Mouse (Mus musculus) heart, postnatal 0 days (tissue): ENCODE results near the gene Pou6f1.

Experiments
- CTCF ChIP-seq: IDR thresholded peaks from 2 replicates; pipeline ENCODE4 v1.5.1; 2016; ENCODE audit warnings: antibody characterized with exemption, control low read depth, low read depth
- EP300 ChIP-seq: IDR thresholded peaks from 2 replicates; pipeline ENCODE4 v1.6.1; 2016; ENCODE audit warnings: antibody characterized with exemption, low read depth

DNA sequence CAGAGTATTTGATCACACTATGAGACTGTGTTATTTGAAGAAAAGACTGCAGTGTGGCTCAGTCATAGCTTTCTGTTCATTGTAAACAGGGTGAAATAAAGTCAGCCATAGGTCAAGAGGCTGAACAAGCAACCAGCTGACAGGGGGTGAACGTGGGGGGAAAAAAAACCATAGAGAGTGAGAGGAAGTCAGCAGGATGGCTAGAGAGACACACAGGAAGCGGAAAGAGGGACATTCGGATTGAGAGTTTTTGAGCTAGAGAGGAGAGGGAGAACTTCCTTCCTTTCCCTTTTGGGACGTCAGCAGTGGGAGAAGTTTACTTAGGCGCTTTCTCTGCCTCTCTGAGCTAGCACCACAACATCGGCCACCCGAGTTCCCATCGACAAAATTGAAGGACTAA is 9.3 kb downstream of the Pou6f1 start:
- no peak for TF ChIP-seq EP300
- TF ChIP-seq CTCF: no peak
